Mouse (Mus musculus): ENCODE results near the gene Il20rb. TPM values are rescaled to one million over a fixed set of nuclear protein-coding genes. Genes with fewer than 3 reads are reported as not detected.
A peak's percentile ranks its signal among the peaks of the same experiment; 100 is the strongest.

The Il20rb gene
- 1 to 10 TPM; 3.8 to 4.1 TPM for total RNA-seq (2021)

DNA sequence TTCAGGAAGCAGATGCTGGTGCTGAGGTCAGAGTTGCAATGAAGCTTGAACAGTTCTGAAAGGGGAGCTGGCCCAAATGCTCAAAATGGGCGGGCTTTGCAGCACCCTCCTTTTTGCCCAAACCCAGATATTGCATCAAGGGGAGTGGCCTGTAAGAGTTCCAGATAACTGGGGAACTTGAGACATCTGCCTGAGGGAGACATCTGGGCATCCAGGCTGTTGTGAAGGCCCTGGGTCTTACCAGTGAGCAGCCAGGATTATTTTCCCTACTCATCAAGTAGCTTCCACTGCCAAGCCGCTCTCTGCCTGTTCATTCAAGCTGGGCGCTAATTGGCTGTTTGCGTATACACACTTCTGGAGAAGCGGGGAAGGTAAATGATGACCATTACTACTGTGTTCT, at the start of gene Il20rb:
TSS of gene Il20rb (minus strand) at position 358 of the 400 bp plus-strand sequence.
- no peak for DNase-seq (ENCODE audit: extremely low spot score in 1 of 2, low spot score in 1 of 2)

GRCm38 (mm10) chr9:100535618-100536262, 49.2 kb upstream of the Il20rb start:
- DNase-seq (ENCODE audit: extremely low spot score in 1 of 2, low spot score in 1 of 2): no peak

DNA sequence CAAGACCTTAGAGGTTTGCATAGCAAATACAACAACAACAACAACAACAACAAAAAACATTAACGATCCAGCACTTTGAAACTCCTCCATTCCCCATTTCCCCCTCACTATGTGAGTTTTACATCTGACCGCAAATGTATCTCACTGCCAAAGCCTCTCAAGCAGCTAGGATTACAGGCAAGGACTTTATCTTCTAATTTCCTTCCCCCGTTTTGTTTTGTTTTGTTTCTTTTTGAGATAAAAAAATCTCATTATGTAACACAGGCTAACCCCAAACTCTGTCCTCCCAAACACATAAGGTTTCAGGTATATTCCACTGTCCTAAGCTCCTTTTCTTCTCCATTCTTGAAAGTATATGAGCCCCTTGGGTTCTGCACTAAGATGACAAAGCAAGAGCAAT, 48.1 kb upstream of the Il20rb start:
- no peak for DNase-seq (ENCODE audit: extremely low spot score in 1 of 2, low spot score in 1 of 2)

DNA sequence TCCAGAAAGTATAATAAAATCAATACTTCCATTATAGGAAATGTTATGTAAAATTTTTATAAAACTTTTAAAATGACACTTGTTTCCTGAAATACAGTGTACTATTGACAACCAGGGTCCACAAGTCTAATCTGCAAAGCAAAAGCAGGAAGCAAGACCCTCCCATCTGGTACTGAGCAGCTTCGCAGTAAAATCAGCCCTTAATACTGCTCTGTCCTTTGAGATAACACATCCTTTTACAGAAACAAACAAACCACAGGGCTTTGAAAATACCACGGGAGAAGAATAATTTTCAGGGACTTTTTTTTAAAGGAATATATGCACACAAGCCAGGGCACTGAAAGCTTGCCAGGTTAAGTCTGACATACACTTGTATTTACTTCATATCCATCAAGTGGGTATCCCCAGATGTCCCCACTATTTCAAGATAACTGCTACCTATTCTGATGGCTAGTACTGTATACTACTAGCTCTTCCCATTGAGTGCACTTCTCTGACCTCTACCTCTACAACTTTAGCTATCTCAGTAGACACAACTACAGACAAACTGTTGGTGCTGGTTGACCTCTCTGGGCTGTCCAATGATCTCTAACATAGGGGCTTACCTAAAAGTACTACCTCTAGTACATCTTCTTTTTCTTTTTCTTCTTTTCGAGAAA, 46.4 kb upstream of the Il20rb start:
- no peak for DNase-seq (ENCODE audit: extremely low spot score in 1 of 2, low spot score in 1 of 2)

DNA sequence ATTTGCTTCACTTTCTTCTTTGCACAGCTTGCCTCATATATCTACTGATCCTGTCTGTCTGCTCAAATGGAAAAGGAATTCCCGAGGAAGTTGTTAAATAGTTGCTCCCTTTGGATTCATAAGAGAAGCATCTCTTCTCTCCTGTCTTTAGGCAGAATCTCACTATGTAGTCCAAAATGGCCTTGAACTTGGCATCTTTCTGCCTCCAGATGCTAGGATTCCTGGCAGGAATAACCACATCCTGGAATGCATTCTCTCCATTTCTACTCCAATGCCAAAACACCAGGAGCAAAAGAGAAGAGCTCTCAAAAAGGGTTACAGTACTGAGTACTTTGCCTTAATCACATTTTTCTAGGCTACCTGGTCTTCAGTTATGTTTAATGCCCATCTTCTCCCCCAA, 44.7 kb upstream of the Il20rb start:
- DNase-seq (ENCODE audit: extremely low spot score in 1 of 2, low spot score in 1 of 2): no peak

DNA sequence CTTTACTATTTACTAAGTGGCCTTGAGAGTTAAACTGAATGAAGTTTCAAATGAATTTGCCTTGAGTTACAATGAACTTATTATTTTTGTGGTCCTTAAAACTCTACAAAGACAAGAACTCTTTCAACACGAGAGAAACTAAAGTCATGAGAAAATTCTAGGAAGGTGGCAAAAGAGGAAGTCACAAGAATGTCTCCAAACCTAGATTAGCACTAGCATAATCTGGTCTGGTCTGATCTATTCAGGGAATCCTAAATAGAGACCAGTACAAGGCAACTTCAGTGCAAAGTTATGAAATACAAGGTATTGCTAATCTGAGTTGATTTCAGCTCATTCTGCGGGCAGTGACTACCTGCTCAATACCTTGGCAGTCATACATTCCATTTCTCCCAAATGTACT, 38.6 kb upstream of the Il20rb start:
- no peak for DNase-seq (ENCODE audit: extremely low spot score in 1 of 2, low spot score in 1 of 2)

GRCm38 (mm10) chr9:100522029-100522428, 35.4 kb upstream of the Il20rb start:
- no peak for DNase-seq (ENCODE audit: extremely low spot score in 1 of 2, low spot score in 1 of 2)

- peak in 1 of 2 experiments; percentile 35 for DNase-seq (ENCODE audit: extremely low spot score in 1 of 2, low spot score in 1 of 2)
Measured at GRCm38 (mm10) chr9:100520586-100520985, 34.0 kb upstream of the Il20rb start.

DNA sequence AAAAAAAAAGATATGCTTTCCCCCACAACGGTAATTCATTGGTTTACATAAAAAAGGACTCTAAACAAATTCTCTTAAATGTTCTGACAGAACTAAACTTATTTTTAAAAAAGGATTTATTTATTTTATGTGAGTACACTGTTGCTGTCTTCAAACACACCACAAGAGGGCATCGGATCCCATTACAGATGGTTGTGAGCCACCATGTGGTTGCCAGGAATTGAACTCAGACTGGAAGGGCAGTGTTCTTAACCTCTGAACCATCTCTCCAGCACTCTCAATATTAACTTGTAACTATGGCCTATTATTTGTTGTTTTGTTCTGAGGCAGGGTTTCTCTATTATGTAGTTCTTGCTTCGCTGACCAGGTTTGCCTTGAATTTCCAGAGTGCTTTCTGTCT, 33.4 kb upstream of the Il20rb start:
- no peak for DNase-seq (ENCODE audit: extremely low spot score in 1 of 2, low spot score in 1 of 2)

DNA sequence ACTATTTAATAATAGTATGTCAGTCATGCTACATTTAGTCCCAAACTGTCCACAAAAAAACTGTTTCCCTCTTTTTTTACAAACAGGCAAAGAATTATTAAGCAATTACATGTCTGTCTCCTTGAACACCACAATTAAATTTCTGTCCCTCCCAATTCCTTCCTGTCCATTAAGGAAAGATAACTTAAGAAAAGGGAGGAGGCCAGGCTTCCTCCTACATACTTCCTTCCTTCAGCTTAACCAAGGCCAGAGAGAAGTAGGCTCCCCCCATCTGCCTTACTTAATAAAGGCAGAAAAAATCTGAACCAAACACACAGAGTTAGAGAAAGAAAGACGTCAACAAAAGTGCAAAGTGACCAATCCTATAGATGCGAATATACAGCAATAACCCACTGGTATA, 21.0 kb upstream of the Il20rb start:
- no peak for DNase-seq (ENCODE audit: extremely low spot score in 1 of 2, low spot score in 1 of 2)

DNA sequence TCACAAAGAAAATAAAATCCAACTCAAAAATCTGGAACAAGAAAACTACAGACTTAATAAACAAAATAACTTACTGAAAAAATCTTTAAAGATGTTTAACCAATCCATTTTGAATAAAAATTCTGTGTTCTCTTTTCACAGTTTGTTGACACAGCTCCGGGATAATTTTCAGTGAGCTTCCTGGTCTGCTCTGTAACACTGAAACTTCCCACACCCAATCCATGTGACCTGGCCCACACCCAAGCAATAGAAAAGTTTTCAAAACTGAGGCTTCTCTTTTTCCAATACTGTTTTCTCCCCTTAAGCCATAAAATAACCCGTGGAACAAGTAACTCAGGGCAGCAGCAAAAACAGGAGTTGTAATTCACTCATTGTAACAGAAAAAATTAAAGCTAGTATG, 20.1 kb upstream of the Il20rb start:
- DNase-seq (ENCODE audit: extremely low spot score in 1 of 2, low spot score in 1 of 2): no peak

- no peak for DNase-seq (ENCODE audit: extremely low spot score in 1 of 2, low spot score in 1 of 2)
Measured at GRCm38 (mm10) chr9:100505498-100505897, 18.9 kb upstream of the Il20rb start.

DNA sequence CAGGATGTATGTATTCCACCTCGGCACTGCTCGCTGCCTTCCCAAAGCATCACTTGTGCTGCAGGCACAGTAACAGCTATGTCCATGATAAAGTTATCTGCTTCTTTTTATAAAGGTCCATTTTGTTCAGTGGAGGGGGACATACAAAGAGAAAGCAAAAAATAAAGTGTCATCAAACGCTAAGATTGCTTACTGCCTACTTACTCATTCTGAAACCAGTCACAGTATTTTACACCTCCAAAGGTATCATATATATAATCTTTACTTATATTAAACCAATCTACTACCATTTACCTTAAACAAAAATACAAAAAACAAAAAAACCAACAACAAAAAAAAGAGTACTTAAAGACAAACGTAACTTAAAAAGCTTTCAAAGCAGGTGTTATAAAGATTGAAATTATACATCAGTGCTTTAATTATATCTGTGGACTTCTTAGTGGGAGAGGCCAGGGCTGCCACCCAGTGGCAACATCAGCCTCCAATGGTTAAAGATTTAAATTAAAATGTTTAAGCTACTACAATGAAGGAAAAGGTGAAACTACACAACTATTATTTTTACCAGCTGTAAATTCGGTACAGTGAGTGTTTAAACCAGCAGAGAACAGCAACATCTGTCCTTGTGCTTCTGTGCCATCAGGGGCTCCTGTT, 7.1 kb upstream of the Il20rb start:
- no peak for DNase-seq (ENCODE audit: extremely low spot score in 1 of 2, low spot score in 1 of 2)

DNA sequence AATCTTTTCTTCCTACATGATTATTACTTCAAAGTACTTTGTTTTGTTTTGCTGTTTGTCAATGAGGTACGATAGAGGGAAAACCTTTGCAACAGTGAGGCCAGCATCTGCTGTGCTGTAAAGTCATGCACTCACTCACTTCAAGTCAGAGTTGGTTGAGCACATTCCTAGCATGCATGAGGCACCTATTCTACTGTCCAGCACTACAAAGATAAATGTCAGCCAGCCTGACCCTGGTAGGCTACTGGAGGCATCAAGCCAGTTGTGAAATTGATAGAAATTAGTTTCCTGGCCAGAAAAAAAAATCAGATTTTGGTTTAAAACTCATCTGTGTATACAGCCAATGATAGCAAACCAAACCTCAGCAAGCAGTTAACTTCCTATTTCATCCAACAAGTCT, 4.8 kb upstream of the Il20rb start:
- no peak for DNase-seq (ENCODE audit: extremely low spot score in 1 of 2, low spot score in 1 of 2)

- DNase-seq (ENCODE audit: extremely low spot score in 1 of 2, low spot score in 1 of 2): no peak
Measured at GRCm38 (mm10) chr9:100488969-100489368, 2.4 kb upstream of the Il20rb start.

DNA sequence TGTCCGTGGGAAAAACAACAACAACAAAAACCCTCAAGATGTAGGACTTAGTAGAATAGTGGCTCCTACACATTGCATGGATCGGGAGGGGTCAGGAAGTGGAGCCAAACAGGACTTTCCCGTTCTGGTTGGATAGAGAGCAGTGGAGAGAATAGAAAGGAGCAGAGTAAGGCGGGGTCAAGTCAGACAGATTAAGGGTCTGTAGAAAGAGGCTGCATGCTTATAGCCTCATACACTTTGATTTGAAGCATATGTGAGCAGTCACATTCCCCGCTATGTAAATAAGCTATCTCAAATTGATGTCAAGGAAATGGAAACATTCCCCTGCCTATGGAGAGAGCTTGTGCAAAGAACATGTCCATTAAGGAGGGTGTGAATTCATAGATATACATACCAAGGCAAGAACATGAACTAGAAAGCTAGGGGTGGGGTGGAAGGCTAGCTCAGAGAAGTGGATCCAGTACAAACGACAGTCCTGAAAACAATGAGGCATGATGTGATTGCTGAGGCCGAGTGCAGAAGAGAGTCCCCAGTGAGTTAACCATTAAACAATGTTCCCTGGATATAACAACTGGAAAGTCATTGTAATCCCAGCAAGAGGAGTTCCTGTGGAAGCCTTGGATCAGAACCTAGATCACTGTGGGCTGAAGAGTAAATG, 1.6 kb upstream of the Il20rb start:
- DNase-seq (ENCODE audit: extremely low spot score in 1 of 2, low spot score in 1 of 2): no peak

GRCm38 (mm10) chr9:100483318-100483717, 3.3 kb downstream of the Il20rb start:
- no peak for DNase-seq (ENCODE audit: extremely low spot score in 1 of 2, low spot score in 1 of 2)

DNA sequence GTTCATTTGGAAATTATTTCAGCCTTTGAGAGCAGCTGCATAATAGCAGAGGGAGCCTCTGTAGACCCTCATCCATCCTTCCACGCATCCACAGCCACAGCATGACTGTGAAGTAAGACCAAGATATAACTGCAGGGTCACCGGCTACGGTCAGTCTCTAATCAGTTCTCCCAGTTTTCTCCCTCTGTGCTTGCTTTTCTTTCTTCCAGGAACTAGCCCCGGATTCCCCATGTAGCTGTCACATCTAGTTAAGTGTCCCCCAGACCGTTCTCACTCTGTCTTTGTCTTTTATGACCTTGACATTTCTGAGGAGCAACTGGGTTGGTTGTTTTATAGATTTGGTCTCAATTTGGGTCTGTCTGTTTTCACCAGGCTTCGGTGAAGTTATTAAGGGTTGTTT, 5.0 kb downstream of the Il20rb start:
- no peak for DNase-seq (ENCODE audit: extremely low spot score in 1 of 2, low spot score in 1 of 2)

DNA sequence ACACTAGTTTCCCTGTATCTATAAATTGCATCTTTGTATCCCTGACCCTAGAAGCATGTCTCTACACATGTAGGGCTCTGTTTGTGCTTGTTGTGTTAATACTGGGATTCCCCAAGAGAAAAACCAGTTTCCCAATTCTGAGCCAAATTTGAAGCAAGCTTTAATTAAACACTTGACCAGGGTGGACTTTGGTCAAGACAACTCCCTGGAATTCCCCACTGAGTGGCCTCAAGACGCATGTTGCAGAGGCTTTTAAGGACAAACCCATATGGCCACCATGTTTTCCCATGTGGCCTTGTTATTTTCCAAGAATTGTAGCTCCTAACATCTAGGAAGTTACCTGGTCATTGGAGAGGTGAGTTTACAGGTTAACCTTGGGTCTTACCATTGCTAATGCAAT, 12.5 kb downstream of the Il20rb start:
- DNase-seq (ENCODE audit: extremely low spot score in 1 of 2, low spot score in 1 of 2): no peak

- DNase-seq (ENCODE audit: extremely low spot score in 1 of 2, low spot score in 1 of 2): no peak
Measured at GRCm38 (mm10) chr9:100473361-100473760, 13.2 kb downstream of the Il20rb start.

DNA sequence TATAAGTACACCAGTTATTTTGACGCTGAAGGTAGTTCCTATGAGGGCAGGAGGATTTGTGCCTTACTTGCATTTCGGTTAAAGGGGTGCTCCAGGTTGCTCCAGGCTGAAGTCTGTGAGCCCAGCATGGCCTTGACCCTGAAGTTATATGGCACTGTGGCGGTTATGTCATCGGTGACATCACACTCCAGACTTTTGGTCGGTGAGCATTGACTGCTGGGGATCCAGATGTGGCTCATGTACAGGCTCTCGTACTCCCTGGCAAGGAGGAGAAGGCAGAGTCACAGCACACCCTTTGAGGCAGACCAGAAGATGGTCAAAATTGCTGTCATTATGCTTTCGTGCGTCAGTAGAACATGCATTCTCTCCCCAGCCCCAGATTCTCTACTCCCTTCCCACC, 13.7 kb downstream of the Il20rb start:
- no peak for DNase-seq (ENCODE audit: extremely low spot score in 1 of 2, low spot score in 1 of 2)

DNA sequence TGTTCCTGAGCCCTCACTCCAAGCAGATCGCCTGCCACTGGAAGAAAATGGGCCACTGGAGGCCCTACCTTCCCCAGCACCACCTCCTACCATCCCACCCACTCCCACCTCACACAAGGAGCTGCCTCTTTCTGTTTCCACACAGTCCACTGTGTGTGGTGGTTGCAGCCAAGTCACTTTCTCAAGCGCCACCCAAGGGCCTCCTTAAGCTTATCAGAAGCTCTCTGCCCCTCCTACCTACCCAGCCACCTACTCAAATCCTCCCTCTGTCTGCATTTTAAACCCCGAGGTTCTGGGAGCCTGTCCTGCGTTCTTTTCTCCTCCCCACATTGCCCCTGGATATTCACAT, 15.0 kb downstream of the Il20rb start:
- no peak for DNase-seq (ENCODE audit: extremely low spot score in 1 of 2, low spot score in 1 of 2)
